Mouse (Mus musculus) lung, postnatal 0 days (tissue): ENCODE measurements at regions not wholly inside any gene's neighbourhood (a gene's known extent, or its start where the extent isn't known, plus 50 kb on each side); places are given as distances from the start of the nearest gene placed in this dataset.
A peak's percentile ranks its signal among the peaks of the same experiment; 100 is the strongest.
"Not testable (repeated sequence)": the region's sequence is repeated elsewhere in the genome, so short reads cannot be mapped to it uniquely, and the experiment has no call there.

Experiments used
- ATAC-seq: fragments of 200-750 bp; cut with Nextera tagmentation; 2 replicates; pipeline ENCODE4 v1.8.0; 2017; ENCODE audit warnings: moderate library complexity
- DNase-seq: peaks from one replicate; pipeline ENCODE4 v3.0.0-alpha.2; 2016; ENCODE audit warnings: low spot score
- H3K27ac ChIP-seq: fragments of 300-500 bp; sonication (generic); 2 replicates; pipeline ENCODE4 v1.5.1; 2014; ENCODE audit warnings: antibody characterized with exemption, mild to moderate bottlenecking, low read length, mixed read lengths
- H3K27me3 ChIP-seq: fragments of 300-500 bp; sonication (generic); replicated peaks from 2 replicates; pipeline ENCODE4 v1.6.1; 2014; ENCODE audit warnings: low read length, mixed read lengths; ENCODE audit not compliant: insufficient read depth
- H3K36me3 ChIP-seq: fragments of 300-500 bp; sonication (generic); 2 replicates; pipeline ENCODE4 v1.6.1; 2014; ENCODE audit warnings: low read length, mixed read lengths; ENCODE audit not compliant: insufficient read depth
- H3K4me1 ChIP-seq: fragments of 300-500 bp; sonication (generic); 2 replicates; pipeline ENCODE4 v1.6.1; 2014; ENCODE audit warnings: antibody characterized with exemption, low read depth, low read length, mixed read lengths; ENCODE audit not compliant: insufficient read depth
- H3K4me2 ChIP-seq: fragments of 300-500 bp; sonication (generic); replicated peaks from 2 replicates; pipeline ENCODE4 v1.6.1; 2014; ENCODE audit warnings: low read depth, mild to moderate bottlenecking, low read length, moderate library complexity, mixed read lengths
- H3K4me3 ChIP-seq: fragments of 300-500 bp; sonication (generic); 2 replicates; pipeline ENCODE4 v1.5.1; 2014; ENCODE audit warnings: low read depth, low read length
- H3K9ac ChIP-seq: fragments of 300-500 bp; sonication (generic); replicated peaks from 2 replicates; pipeline ENCODE4 v1.6.1; 2014; ENCODE audit warnings: low read depth, mild to moderate bottlenecking
- H3K9me3 ChIP-seq: fragments of 300-500 bp; sonication (generic); 2 replicates; pipeline ENCODE4 v1.6.1; 2016; ENCODE audit warnings: low read length, mixed read lengths
- CTCF ChIP-seq: IDR thresholded peaks from 2 replicates; pipeline ENCODE4 v1.5.1; 2016; ENCODE audit warnings: antibody characterized with exemption, mild to moderate bottlenecking
- EP300 ChIP-seq: IDR thresholded peaks from 2 replicates; pipeline ENCODE4 v1.6.1; 2016; ENCODE audit warnings: antibody characterized with exemption, mild to moderate bottlenecking, control low read depth
- WGBS: fragments of 180-500 bp; shearing (Covaris S2); extraction: QIAGEN DNeasy Blood & Tissue Kit; methylation state at CpG from one replicate; pipeline ENCODE4 v1.1.7; 2014; 5-methylcytosine and 5-hydroxymethylcytosine counted together

DNA sequence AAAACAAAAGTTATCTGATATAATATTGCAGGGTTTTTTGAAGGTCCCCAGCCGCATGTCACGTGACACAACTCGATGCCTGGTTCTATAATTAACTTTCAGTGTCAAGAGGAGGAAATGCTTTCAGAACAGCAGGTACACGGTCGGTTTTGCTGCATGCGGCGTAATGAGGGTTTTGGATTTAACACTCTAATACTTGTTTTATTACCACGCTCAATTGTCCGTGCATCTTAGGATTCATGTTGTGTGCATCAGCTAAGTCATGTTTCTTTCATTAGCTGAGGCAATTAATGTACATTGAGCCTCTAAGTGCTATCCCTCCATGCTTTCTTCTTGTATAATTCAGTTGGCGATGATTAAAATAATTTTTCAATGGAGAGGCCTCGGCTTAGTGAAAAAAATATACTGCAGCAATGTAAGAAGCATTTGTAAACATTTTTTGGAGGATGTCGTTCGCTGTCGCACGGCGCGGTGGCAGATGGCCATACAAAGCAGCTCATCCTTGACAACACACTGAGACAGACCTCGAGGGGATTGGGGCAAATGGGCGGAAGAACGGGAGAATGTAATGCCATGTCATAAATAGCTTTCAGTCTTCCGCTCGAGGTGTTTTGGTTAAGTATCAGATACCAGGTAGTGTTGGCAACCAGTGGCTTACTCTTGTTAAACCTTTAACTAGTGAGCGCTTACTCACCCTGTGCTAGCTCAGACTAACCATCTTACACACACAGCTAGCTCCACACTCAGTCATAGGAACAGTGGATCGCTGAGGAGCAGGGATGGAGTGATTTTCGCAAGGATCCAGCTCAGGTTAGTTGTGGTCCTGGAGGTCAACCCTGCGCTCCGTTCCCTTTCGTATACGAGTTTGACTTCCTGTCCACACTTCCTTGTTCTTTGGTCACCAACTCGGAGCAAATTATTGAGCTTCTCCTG lies 130.2 kb upstream of the Rhobtb1 start:
- Histone ChIP-seq H3K9ac (no peak overlapping the region), H3K4me3 (no peak overlapping the region), H3K27me3 (no peaks in the 10 kb centered on the region), H3K9me3 (no peaks in the 10 kb centered on the region), H3K4me1 (no peaks in the 10 kb centered on the region), H3K4me2 (no peak overlapping the region), H3K27ac (no peak overlapping the region), H3K36me3 (no peaks in the 10 kb centered on the region)
- WGBS: 70% methylated on average over 30 of the region's 30 CpGs
- TF ChIP-seq CTCF (no peak), EP300 (no peak)
- DNase-seq (no peak), ATAC-seq (no peak)

DNA sequence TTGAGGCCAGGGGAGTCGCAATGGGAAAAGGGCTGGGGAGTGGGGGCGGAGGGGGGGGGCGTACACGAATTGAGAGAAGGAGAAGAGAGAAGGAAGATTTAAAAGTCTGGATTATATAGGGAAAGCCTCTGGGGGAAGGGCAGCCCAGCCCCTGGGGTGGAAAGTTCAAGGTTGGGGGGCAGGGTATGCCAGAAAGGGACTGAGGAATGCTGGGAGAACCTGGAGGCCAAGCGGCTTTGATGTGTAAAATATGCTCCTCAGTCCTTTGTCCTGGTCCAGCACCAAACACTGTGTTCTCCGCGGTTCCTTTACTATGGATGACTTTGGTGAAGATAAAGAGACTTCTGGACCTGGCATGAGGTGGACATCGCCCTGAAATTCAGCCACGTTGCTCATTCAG lies 117.8 kb upstream of the Rhobtb1 start:
- H3K27ac ChIP-seq: no peak overlapping the region
- H3K4me1 ChIP-seq: no peaks in the 10 kb centered on the region
- ATAC-seq: no peak
- H3K4me3 ChIP-seq: no peak overlapping the region
- no peak for DNase-seq
- H3K4me2 ChIP-seq: no peak overlapping the region
- TF ChIP-seq EP300: no peak
- TF ChIP-seq CTCF: no peak
- no peaks in the 10 kb centered on the region for H3K27me3 ChIP-seq
- H3K9ac ChIP-seq: no peak overlapping the region
- WGBS: 70% methylated on average over 9 of the region's 9 CpGs
- H3K36me3 ChIP-seq: no peaks in the 10 kb centered on the region
- no peaks in the 10 kb centered on the region for H3K9me3 ChIP-seq

DNA sequence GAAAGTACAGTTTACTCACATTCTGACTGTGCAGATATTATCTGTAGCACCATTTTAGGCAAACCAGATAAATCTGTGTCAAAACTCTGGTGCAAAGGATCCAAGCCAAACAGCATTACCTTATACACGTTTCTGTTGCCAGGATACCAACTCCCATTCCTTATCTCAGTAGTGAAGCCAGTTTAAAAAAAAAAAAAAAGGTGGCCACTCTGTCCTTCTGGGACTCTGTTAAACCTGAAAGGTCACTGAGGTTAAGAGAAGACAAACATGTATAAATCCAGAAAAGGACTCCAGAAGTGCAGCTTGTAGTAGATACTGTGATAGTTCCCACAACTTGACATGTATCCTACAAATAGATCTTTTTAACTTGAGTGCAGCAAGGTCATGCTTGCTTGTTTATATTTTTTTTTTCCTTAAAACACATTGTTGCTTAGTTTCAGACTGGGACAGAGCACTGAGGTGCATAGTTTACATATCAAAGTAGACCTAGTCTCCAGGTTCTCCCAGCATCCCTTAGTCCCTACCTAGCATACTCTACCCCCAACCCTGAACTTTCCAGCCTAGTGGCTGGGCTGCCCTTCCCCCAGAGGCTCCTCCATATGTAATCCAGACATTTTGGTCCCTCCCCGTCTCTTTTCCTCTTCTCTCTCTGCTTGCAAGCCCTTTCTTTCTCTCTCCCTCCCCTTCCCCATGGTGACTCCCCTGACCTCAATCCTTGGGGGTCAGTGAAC lies 116.7 kb upstream of the Rhobtb1 start:
- no peaks in the 10 kb centered on the region for H3K9me3 ChIP-seq
- H3K27me3 ChIP-seq: no peaks in the 10 kb centered on the region
- no peak overlapping the region for H3K4me2 ChIP-seq
- DNase-seq: no peak
- H3K4me1 ChIP-seq: no peaks in the 10 kb centered on the region
- H3K9ac ChIP-seq: no peak overlapping the region
- ATAC-seq: no peak
- no peak overlapping the region for H3K27ac ChIP-seq
- 43% methylated on average over 2 of the region's 2 CpGs for WGBS
- no peaks in the 10 kb centered on the region for H3K36me3 ChIP-seq
- H3K4me3 ChIP-seq: no peak overlapping the region
- TF ChIP-seq EP300 (no peak), CTCF (no peak)

DNA sequence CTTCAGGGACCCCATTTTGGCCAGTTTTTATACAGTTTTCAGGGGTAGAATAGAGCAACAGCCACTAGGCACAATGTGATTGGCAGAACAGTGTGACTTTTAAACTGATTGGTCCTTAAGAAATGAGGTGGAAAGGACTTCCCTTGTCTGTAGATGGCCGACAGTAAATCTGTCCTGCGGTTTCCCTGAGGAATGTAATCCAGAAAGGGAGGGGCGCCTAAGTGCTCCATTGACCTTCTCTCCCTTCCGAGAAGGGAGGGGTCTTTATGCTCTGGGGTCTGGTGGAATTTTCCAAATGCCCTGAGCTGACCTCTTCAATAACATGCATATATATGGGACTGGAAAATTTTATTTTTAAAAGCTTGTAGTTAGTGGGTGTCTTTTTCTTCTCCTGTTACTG lies 115.7 kb upstream of the Rhobtb1 start:
- H3K27ac ChIP-seq, H3K9ac ChIP-seq, H3K27me3 ChIP-seq, H3K4me3 ChIP-seq, H3K9me3 ChIP-seq, H3K36me3 ChIP-seq, DNase-seq, H3K4me1 ChIP-seq, H3K4me2 ChIP-seq, ATAC-seq: not testable (repeated sequence)
- 78% methylated on average over 4 of the region's 4 CpGs for WGBS

DNA sequence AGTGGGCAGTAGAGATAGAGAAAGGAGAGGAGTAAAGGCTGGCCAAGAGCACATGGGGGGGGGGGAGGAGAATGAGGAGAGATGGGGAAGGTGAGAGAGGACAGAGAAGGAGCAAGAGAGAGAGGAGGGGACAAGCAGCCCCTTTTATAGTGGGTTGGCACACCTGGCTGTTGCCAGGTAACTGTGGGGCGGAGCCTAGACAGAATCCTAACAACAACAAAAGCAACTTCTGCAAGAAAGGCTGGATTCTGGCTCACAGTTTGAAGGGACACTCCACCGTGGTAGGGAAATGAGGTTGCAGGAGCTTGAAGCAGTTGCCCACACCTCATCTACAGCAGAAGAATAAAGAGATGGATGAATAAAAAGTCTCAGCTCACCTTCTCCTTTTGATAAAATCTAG lies 115.1 kb upstream of the Rhobtb1 start:
- Histone ChIP-seq H3K9ac (no peak overlapping the region), H3K27me3 (no peaks in the 10 kb centered on the region), H3K4me2 (no peak overlapping the region), H3K36me3 (no peaks in the 10 kb centered on the region), H3K27ac (no peak overlapping the region), H3K4me1 (no peaks in the 10 kb centered on the region), H3K4me3 (no peak overlapping the region), H3K9me3 (no peaks in the 10 kb centered on the region)
- TF ChIP-seq CTCF (no peak), EP300 (no peak)
- DNase-seq (no peak), ATAC-seq (no peak)
- whole genome bisulfite sequencing: 83% methylated on average over 2 of the region's 2 CpGs

DNA sequence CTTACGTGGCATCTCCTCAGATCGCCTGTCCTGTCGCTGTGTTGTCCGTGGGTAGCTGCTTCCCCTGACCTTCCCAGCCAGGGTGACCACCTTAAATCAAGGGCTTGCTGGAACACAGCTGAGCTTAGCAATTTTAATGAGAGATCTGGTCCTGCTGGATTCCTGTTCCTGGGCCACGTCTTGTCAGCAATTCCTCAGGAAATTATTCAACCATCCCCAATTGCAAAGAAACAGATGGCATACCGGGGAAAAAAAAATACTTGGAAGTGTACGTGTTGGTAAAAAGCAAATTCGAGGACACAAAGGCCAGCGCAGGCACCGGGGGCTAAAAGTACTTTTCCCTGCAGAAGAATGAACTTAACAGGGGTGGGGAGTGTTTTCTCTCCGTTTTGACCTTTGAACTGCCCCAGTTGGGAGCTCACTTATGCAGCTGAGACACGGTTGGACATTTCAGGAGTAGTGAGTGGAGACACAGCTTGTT lies 107.0 kb upstream of the Rhobtb1 start:
- no peaks in the 10 kb centered on the region for H3K36me3 ChIP-seq
- H3K4me1 ChIP-seq: peaks cover 5% of the 10 kb centered on the region; the same call in 1 of the 2 replicates
- ATAC-seq: no peak
- H3K27me3 ChIP-seq: no peaks in the 10 kb centered on the region
- H3K4me2 ChIP-seq: no peak overlapping the region
- WGBS: 43% methylated on average over 12 of the region's 12 CpGs
- no peaks in the 10 kb centered on the region for H3K9me3 ChIP-seq
- no peak overlapping the region for H3K27ac ChIP-seq
- H3K4me3 ChIP-seq: no peak overlapping the region
- peak; percentile 11 for DNase-seq
- no peak overlapping the region for H3K9ac ChIP-seq
- no peak for TF ChIP-seq EP300
- TF ChIP-seq CTCF: no peak
